ENCODE assay signal across 25 mouse cellular contexts in genomic region chr12:7560245-7560644, GRCm38 (mm10).
"Had no signal": no experiment of that assay in that cellular context is flagged by ENCODE, and none has a peak within 500 bp of the region (broad histone marks: within the 10 kb centered on the region; RNA-seq: fewer than 3 reads in every experiment).

No protein-coding gene starts in this region.

- H3K9me3 ChIP-seq: heart, embryonic 13.5 days; heart, embryonic 15.5 days; hindbrain, embryonic 13.5 days; hindbrain, embryonic 15.5 days; kidney, embryonic 15.5 days; limb, embryonic 13.5 days; limb, embryonic 15.5 days had no signal

- H3K27me3 ChIP-seq: heart, embryonic 13.5 days; heart, embryonic 15.5 days; hindbrain, embryonic 13.5 days; hindbrain, embryonic 15.5 days; kidney, embryonic 15.5 days; limb, embryonic 13.5 days; limb, embryonic 15.5 days had no signal

- H3K4me3 ChIP-seq: heart, adult 2 months; heart, embryonic 13.5 days; heart, embryonic 15.5 days; hindbrain, embryonic 13.5 days; hindbrain, embryonic 15.5 days; kidney, embryonic 15.5 days; limb, embryonic 13.5 days; limb, embryonic 15.5 days had no signal

- H3K27ac ChIP-seq: heart, adult 2 months; heart, embryonic 13.5 days; heart, embryonic 15.5 days; hindbrain, embryonic 13.5 days; hindbrain, embryonic 15.5 days; hindbrain, postnatal 0 days; kidney, embryonic 15.5 days; kidney, postnatal 0 days; limb, embryonic 13.5 days; limb, embryonic 15.5 days had no signal

- H3K9ac ChIP-seq: heart, embryonic 13.5 days; heart, embryonic 15.5 days; hindbrain, embryonic 13.5 days; hindbrain, embryonic 15.5 days; kidney, embryonic 15.5 days; limb, embryonic 13.5 days; limb, embryonic 15.5 days had no signal

- H3K4me1 ChIP-seq: heart, embryonic 13.5 days; heart, embryonic 15.5 days; hindbrain, embryonic 13.5 days; hindbrain, embryonic 15.5 days; kidney, embryonic 15.5 days; limb, embryonic 13.5 days; limb, embryonic 15.5 days had no signal

- H3K36me3 ChIP-seq: heart, embryonic 13.5 days; heart, embryonic 15.5 days; hindbrain, embryonic 13.5 days; hindbrain, embryonic 15.5 days; kidney, embryonic 15.5 days; limb, embryonic 13.5 days; limb, embryonic 15.5 days had no signal

- H3K4me2 ChIP-seq: heart, embryonic 11.5 days; heart, embryonic 13.5 days; heart, embryonic 15.5 days; hindbrain, embryonic 13.5 days; hindbrain, embryonic 15.5 days; kidney, embryonic 15.5 days; limb, embryonic 13.5 days; limb, embryonic 15.5 days had no signal

- DNase-seq: gastrocnemius, postnatal 14 days; gastrocnemius, postnatal 36 days; heart, adult 11 months; heart, adult 2 months; heart, postnatal 14 days; heart, postnatal 36 days; kidney, adult 11 months; kidney, adult 2 months; kidney, adult 9 months; kidney, postnatal 14 days; kidney, postnatal 36 days; layer of hippocampus, adult 9-11 months; layer of hippocampus, postnatal 36 days; left cerebral cortex, postnatal 4 days had no signal

- ATAC-seq: hindbrain, postnatal 0 days; intestine, embryonic 16.5 days had no signal
